Mouse (Mus musculus) thymus, adult 2 months (tissue): ENCODE data around the gene AU021092. TPM values are rescaled to one million over a fixed set of nuclear protein-coding genes. Genes with fewer than 3 reads are reported as not detected.

ENCODE experiments used
- DNase-seq: peaks from one replicate; pipeline ENCODE4 v3.0.0; 2021
- H3K27ac ChIP-seq: fragments of 200-500 bp; 2 replicates; pipeline ENCODE4 v1.5.1; 2012; ENCODE audit warnings: low read length, control low read depth; ENCODE audit not compliant: control insufficient read depth, insufficient read depth
- H3K27me3 ChIP-seq: fragments of 200-500 bp; 2 replicates; pipeline ENCODE4 v1.6.1; 2012; ENCODE audit warnings: mild to moderate bottlenecking, low read length, moderate library complexity, mixed read lengths; ENCODE audit not compliant: control insufficient read depth, insufficient read depth
- H3K36me3 ChIP-seq: fragments of 200-500 bp; 2 replicates; pipeline ENCODE4 v1.6.1; 2012; ENCODE audit warnings: mild to moderate bottlenecking, low read length, moderate library complexity; ENCODE audit not compliant: control insufficient read depth, insufficient read depth
- H3K4me1 ChIP-seq: fragments of 200-500 bp; replicated peaks from 2 replicates; pipeline ENCODE4 v1.6.1; 2012; ENCODE audit warnings: low read length; ENCODE audit not compliant: control insufficient read depth, insufficient read depth
- H3K4me3 ChIP-seq: fragments of 200-500 bp; 2 replicates; pipeline ENCODE4 v1.5.1; 2012; ENCODE audit warnings: mild to moderate bottlenecking, low read length, control low read depth, moderate library complexity; ENCODE audit not compliant: control insufficient read depth, insufficient read depth
- CTCF ChIP-seq: fragments of 200-500 bp; IDR thresholded peaks from 2 replicates; pipeline ENCODE4 v1.5.1; 2012; ENCODE audit warnings: mild to moderate bottlenecking, control low read depth, low read length, moderate library complexity, borderline replicate concordance; ENCODE audit not compliant: control insufficient read depth, poor library complexity, insufficient read depth; ENCODE audit errors: extremely low read depth
- POLR2A ChIP-seq: fragments of 200-500 bp; IDR thresholded peaks from 2 replicates; pipeline ENCODE4 v1.6.1; 2012; ENCODE audit warnings: mild to moderate bottlenecking, low read length, control low read depth, moderate library complexity; ENCODE audit not compliant: control insufficient read depth, poor library complexity, insufficient read depth; ENCODE audit errors: extremely low read depth
- WGBS: fragments of 180-500 bp; shearing (Covaris S2); methylation state at CpG from one replicate; pipeline ENCODE4 v1.1.7; 2018; 5-methylcytosine and 5-hydroxymethylcytosine counted together
- polyA plus RNA-seq: library from polyadenylated mRNA; depleted of rRNA; stranded (reverse); fragments of >200 nt; gene quantifications from 2 replicates; pipeline ENCODE4 v1.2.3, GENCODE M21; 2012; rRNA removed

Gene AU021092
- polyA plus RNA-seq: 1.9 and 2.8 TPM in 2 replicates

DNA sequence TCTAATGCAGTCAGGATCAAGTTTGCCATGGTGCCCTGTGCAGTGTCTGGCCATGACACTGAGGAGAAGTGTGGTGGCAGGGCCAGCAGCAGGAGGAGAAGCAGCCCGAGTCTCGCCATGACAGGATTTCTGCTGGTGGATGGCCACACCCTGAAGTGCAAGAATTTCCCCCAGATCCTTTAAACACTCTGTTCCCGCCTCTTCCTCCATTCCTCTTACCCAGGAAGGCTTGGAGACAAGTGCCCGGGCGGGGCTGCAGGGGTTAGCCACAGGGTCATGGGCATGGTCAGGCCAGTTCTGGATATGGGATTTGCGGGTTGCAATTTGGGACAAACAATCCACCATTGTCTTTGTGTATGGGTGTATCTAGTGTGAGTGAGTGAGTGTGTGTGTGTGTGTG lies at the start of gene AU021092:
Gene AU021092, minus strand, starts transcription at position 160 of the 400 bp plus-strand sequence.
- Histone ChIP-seq H3K4me3 (no peak within 1 kb of the TSS), H3K4me1 (no peaks in the 10 kb centered on the region), H3K27ac (no peak within 1 kb of the TSS), H3K27me3 (no peaks in the 10 kb centered on the region), H3K36me3 (no peaks in the 10 kb centered on the region)
- no peak for TF ChIP-seq CTCF
- no peak for DNase-seq
- WGBS: 80% methylated on average over 6 of the region's 6 CpGs

DNA sequence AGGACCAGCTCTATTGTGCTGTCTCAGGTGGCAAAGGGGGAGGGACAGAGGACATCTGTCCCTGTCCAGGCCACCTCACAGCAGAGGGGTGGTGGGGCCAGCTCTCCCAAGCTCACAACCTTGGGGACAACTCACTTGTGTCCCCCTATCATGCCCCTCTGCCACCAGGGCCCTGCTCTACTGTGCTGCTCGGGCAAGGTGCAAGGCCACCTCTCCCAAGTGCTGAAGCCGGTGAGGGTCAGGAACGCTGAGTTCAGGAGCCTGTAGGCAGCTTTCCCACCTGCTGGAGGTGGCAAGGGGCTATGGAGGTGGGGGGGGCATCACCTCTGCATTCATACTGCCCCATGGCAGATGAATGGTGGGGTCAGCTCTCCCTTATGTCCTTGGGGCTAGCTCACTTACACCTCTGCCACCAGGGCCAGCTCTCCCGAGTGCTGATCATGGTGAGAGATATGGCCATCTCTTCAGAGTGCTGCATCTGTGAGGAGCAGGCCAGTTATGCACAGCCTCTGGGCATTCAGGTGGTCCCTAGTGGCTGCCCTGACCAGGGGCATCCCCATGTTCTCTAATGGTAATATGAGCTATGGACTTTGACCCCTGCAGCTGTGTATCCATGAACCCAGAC lies 49.4 kb upstream of the AU021092 start:
- H3K36me3 ChIP-seq: no peaks in the 10 kb centered on the region

DNA sequence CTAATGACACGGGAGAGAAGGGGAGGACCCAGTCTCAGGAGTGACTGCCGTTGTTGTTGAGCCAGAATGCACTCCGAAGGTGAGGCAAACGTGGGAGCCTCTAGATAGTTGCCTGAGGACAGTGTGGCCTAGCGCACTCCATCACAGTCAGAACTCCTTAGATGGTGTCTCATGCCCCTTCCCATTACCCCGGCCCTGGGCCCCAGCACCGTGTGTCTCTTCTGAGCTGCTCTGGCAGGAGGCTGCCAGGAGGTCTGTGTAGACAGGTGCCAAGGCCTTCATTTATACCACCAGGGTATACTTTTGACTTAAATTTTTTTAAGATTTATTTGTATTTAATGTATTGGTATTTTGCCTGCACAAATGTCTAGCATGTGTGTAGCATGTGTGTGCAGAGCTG lies 41.8 kb upstream of the AU021092 start:
- TF ChIP-seq CTCF: no peak
- no peak for TF ChIP-seq POLR2A
- 94% methylated on average over 7 of the region's 7 CpGs for WGBS
- no peak overlapping the region for H3K4me3 ChIP-seq

More for the DNA sequence above, 49.4 kb upstream of the AU021092 start:
- Histone ChIP-seq H3K27me3 (no peaks in the 10 kb centered on the region), H3K4me3 (no peak overlapping the region), H3K27ac (no peak overlapping the region), H3K4me1 (no peaks in the 10 kb centered on the region)
- TF ChIP-seq CTCF: no peak
- TF ChIP-seq POLR2A: no peak
- WGBS: 96% methylated on average over 4 of the region's 4 CpGs
- DNase-seq: no peak

DNA sequence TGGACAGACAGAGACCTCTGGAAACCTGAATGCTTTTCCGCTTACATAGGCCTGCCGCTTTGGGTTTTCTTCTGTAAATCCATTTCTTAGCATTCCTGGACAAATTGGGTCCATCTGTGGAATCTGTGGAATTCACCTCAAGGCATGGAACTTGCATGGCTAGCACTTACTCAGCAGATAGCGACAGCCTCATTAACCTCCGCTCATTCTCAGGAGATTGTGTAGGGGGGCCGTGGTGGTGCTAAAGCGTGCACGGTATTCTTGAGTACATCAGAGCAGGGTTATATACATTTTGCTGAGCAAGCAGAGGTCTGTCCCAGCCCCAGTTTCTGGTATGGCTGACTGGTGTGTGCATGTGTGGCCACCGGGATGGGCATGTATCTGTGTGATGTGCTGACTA lies 41.1 kb upstream of the AU021092 start:
- Histone ChIP-seq H3K27ac (no peak overlapping the region), H3K36me3 (no peaks in the 10 kb centered on the region), H3K4me3 (no peak overlapping the region), H3K27me3 (no peaks in the 10 kb centered on the region), H3K4me1 (no peaks in the 10 kb centered on the region)
- WGBS: 98% methylated on average over 8 of the region's 8 CpGs
- TF ChIP-seq POLR2A: no peak
- no peak for TF ChIP-seq CTCF
- no peak for DNase-seq

More for the DNA sequence above, 41.8 kb upstream of the AU021092 start:
- no peaks in the 10 kb centered on the region for H3K27me3 ChIP-seq
- no peaks in the 10 kb centered on the region for H3K36me3 ChIP-seq
- H3K27ac ChIP-seq: no peak overlapping the region
- DNase-seq: no peak
- H3K4me1 ChIP-seq: no peaks in the 10 kb centered on the region

DNA sequence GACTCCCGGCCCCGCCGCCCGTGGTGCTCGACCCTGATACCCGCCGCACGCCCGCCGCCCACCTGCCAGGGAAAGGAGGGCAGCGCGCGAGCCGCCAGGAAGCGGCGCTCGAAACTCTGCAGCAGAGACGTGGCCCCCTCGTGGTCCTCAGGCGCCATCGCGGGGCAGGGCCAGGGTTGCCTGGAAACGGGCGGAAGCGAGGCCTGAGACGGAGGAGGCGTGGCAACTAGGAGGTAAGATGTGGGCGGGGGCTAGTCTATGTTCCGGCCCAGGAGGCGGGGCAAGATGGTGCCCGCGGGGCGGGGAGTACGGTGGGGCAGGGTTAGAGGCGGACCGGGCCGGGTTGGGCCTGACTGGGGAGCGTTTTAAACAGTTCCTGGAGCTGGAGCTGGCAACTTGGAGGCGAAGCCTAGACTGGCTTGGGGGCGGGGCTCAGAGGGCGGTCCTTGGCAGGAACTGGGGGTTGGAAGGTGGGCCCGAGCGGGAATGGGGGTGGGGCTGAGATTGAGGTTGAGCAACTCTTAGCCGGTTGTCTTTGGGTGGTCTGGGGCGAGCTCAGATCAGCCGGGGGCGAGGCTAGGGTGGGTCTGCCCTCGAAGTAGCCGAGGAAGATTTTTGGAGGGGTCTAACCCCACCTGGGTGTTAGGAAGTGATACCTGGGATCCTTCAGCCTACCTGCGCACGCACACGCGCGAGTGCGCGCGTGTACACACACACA lies 33.8 kb upstream of the AU021092 start, which contains the start of gene Eef2kmt:
Gene Eef2kmt, minus strand, starts transcription at position 205 of the 718 bp plus-strand sequence.
- peak; percentile 99 for DNase-seq
- no peaks in the 10 kb centered on the region for H3K36me3 ChIP-seq
- H3K27ac ChIP-seq: peak within 1 kb of the TSS; percentile 10; the same call in 1 of the 2 replicates
- TF ChIP-seq POLR2A (peak; percentile 69), CTCF (peak; percentile 94)
- H3K27me3 ChIP-seq: no peaks in the 10 kb centered on the region
- H3K4me3 ChIP-seq: peak within 1 kb of the TSS; percentile 57
- WGBS: 3% methylated on average over 57 of the region's 57 CpGs
- peaks cover 9% of the 10 kb centered on the region for H3K4me1 ChIP-seq

DNA sequence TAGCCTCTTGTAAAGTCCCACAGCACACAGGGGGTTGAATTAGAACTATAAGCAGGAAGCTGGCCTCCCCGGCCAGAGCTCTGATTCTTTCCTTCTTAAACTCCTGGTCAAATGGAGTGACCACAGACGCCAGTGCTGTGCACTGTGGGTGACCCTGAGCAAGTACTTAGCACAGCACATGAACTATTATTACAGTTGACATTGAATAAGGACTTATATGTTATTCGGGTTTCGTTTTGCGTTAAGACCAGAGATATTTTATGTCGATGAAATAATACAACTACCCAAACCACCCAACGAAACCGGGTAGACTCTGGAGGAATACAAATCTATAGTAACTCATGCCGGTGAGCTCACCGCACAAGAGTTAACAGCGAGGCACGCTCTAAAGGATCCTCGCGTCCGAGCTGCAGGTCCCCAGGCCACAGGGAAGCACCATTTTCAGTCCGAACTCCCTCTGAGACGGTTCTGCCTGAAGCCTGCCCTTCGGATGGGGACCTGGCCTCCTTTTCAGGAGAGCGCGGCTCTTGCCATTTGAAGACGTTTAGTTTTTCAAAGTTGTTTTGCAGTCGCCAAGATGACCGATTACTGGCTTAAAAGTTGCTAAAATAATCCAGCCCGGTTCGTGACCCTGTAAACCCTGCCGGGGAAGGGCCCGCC lies 33.1 kb upstream of the AU021092 start:
- WGBS: under 1% methylated on average over 27 of the region's 27 CpGs
- no peaks in the 10 kb centered on the region for H3K27me3 ChIP-seq
- peak overlapping the region; percentile 51 for H3K4me3 ChIP-seq
- TF ChIP-seq CTCF (no peak), POLR2A (no peak)
- no peaks in the 10 kb centered on the region for H3K36me3 ChIP-seq
- H3K4me1 ChIP-seq: peaks cover 9% of the 10 kb centered on the region
- peak; percentile 30 for DNase-seq
- H3K27ac ChIP-seq: peak overlapping the region; percentile 10; the same call in 1 of the 2 replicates

DNA sequence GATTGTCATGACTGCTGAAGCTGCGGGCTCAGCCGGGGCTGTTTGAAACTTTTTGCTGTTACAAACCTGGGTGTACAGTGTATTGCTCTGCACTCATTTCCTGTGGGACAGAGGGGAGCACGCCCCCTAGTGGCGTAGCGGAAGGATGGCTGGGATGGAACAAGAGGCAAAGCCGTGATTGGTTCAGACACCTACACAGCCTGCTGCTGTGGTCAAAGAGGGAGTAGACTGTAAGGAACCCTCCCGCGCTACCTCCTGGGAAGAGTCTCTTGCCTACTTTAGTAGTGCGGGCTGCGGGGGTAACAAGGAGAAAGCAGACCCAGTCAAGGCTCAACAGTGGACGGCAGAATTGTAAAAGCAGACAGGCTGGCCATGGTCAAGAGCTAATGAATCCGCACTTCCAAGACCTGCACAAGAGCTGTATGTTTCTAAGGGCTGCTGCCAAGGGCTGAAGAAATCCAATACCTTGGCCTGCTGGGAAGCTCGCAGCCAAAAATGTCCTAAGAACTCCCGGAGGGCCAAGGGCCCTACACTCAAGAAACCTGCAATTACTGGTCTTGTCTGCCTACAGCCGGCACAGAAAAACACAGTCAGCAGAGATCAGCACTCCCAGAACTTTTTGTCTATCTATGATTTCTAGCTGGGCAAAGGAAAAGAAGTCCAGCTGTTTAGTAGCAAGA lies 32.4 kb upstream of the AU021092 start:
- peak overlapping the region; percentile 32 for H3K4me3 ChIP-seq
- TF ChIP-seq POLR2A (no peak), CTCF (peak; percentile 98)
- H3K27me3 ChIP-seq: no peaks in the 10 kb centered on the region
- peaks cover 9% of the 10 kb centered on the region for H3K4me1 ChIP-seq
- H3K27ac ChIP-seq: peak overlapping the region; percentile 6; the same call in 1 of the 2 replicates
- DNase-seq: peak; percentile 88
- H3K36me3 ChIP-seq: no peaks in the 10 kb centered on the region
- WGBS: 2% methylated on average over 15 of the region's 15 CpGs
